Mouse (Mus musculus) lung, embryonic 16.5 days (tissue): ENCODE measurements around the gene Selenov. TPM values are rescaled to one million over a fixed set of nuclear protein-coding genes. Genes with fewer than 3 reads are reported as not detected.

Experiments
- ATAC-seq: fragments of 200-750 bp; cut with Nextera tagmentation; 2 replicates; pipeline ENCODE4 v1.8.0; 2017; ENCODE audit warnings: low read depth, mild to moderate bottlenecking, moderate library complexity
- H3K27ac ChIP-seq: fragments of 300-500 bp; sonication (generic); 2 replicates; pipeline ENCODE4 v1.5.1; 2014; ENCODE audit warnings: mild to moderate bottlenecking, control low read depth, low read length
- H3K27me3 ChIP-seq: fragments of 300-500 bp; sonication (generic); 2 replicates; pipeline ENCODE4 v1.6.1; 2014; ENCODE audit warnings: low read depth, low read length, mixed read lengths; ENCODE audit not compliant: control insufficient read depth, insufficient read depth
- H3K36me3 ChIP-seq: fragments of 300-500 bp; sonication (generic); 2 replicates; pipeline ENCODE4 v1.6.1; 2014; ENCODE audit warnings: low read length; ENCODE audit not compliant: control insufficient read depth, insufficient read depth
- H3K4me1 ChIP-seq: fragments of 300-500 bp; sonication (generic); replicated peaks from 2 replicates; pipeline ENCODE4 v1.6.1; 2014; ENCODE audit warnings: low read length, mixed read lengths; ENCODE audit not compliant: control insufficient read depth, insufficient read depth
- H3K4me2 ChIP-seq: fragments of 300-500 bp; sonication (generic); 2 replicates; pipeline ENCODE4 v1.6.1; 2014; ENCODE audit warnings: low read depth, low read length, control low read depth
- H3K4me3 ChIP-seq: fragments of 300-500 bp; sonication (generic); 2 replicates; pipeline ENCODE4 v1.5.1; 2014; ENCODE audit warnings: mild to moderate bottlenecking, low read length, control low read depth
- H3K9ac ChIP-seq: fragments of 300-500 bp; sonication (generic); 2 replicates; pipeline ENCODE4 v1.6.1; 2014; ENCODE audit warnings: low read length, control low read depth
- H3K9me3 ChIP-seq: fragments of 300-500 bp; sonication (generic); 2 replicates; pipeline ENCODE4 v1.6.1; 2016; ENCODE audit warnings: low read length; ENCODE audit not compliant: control insufficient read depth
- WGBS: fragments of 180-500 bp; shearing (Covaris S2); extraction: QIAGEN DNeasy Blood & Tissue Kit; methylation state at CpG from one replicate; pipeline ENCODE4 v1.1.7; 2014; 5-methylcytosine and 5-hydroxymethylcytosine counted together
- polyA plus RNA-seq: library from polyadenylated mRNA; unstranded; fragments of >200 nt; fragmentation: Nextera tagmentation; extraction: Ambion mirVana; gene quantifications from 2 replicates; pipeline ENCODE4 v1.2.1, GENCODE M21; 2015

Selenov gene
- polyA plus RNA-seq, 1 experiment from 2014 or later, result not detected

DNA sequence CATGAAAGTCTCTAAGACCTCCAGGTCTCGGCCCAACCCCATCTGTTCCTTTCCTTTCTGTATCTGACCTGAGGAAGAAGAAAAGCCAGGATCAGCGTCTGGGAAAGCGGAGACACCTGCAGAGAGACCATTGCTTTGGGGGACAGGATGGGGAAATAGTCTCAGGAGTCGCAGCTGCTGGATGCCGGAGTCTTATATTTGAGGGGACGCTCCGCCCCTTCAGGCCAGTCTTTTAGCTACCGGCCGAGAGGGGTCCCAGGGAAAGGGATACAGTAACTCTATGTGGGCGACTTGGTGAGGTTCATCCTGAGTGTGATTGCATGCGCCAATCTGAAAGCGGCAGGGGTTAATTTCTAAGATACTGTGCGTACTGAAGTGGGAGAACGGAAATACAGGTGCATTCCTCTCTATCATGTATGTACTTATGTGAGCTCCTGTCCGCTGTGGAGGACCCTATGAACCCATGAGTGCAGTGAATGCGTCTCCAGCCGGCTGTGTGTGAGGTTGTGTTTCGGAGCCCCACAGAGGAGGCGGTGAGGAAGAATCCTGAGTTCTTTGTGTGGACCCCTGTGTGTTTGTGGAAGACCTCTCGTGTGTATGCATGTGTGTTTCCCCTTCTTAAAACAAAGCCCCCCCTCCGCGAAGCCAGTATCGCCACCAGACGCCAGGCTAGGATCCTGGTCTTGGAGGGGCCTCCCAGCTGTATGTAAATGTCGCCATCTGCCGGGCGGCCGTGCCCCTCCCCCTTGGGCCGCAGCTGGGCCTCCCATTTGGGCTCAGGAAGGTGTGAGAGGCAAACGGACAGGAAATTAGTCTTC lies 10.8 kb upstream of the Selenov start, which contains the start of gene Dll3:
Gene Dll3, minus strand, starts transcription at position 623 of the 818 bp plus-strand sequence.
- Histone ChIP-seq H3K27me3 (peaks cover 36% of the 10 kb centered on the region), H3K9me3 (no peaks in the 10 kb centered on the region), H3K4me2 (peak within 1 kb of the TSS; percentile 49), H3K36me3 (peaks cover 18% of the 10 kb centered on the region), H3K4me3 (peak within 1 kb of the TSS; percentile 26), H3K4me1 (peaks cover 5% of the 10 kb centered on the region), H3K27ac (no peak within 1 kb of the TSS), H3K9ac (peak within 1 kb of the TSS; percentile 34; the same call in 1 of the 2 replicates)
- ATAC-seq, result peak; percentile 65; the same call in 1 of the 2 replicates
- WGBS, result 2% methylated on average over 30 of the region's 30 CpGs

DNA sequence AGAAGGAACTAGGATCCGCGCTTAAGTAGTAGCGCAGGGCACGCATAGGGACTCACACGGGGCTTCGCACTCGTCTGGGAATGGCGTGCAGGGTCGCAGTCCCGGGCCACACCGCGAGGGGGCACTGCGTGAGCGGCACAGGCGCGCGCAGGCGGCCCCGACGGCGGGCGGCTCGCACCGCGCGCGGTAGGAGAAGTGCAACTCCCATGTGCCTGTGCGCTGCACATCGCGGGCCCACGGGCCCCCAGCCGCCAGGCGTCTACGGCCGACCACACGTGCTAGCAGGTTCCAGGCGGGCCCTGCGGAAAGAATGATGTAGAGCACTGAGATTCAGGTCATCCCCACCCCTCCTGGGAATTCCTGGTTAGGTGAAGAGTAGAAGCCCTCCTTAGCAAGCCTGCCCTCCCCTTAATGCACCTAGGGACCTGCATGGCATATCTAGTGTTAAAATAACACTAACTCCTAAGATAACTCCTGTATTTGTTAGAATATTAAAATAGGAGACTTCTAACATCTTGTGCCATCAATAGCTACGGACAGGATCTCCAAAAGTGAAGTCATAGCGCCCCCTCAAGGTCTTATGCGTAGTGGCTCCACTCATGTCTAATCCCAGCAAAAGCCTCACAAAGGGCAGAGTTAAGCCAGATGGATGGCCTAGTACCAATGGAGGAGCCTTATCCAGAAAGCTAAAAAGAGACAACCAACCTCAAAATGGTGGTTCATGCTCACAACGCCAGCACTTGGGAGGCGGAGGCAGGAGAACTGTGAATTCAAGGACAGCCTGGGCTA lies 8.0 kb upstream of the Selenov start:
- peaks cover 52% of the 10 kb centered on the region for H3K27me3 ChIP-seq
- H3K4me2 ChIP-seq, result peak overlapping the region; percentile 19; the same call in 1 of the 2 replicates
- WGBS, result 21% methylated on average over 43 of the region's 43 CpGs
- H3K4me3 ChIP-seq, result no peak overlapping the region
- peaks cover 9% of the 10 kb centered on the region for H3K4me1 ChIP-seq
- no peaks in the 10 kb centered on the region for H3K9me3 ChIP-seq
- peak; percentile 39; the same call in 1 of the 2 replicates for ATAC-seq
- no peak overlapping the region for H3K27ac ChIP-seq
- no peaks in the 10 kb centered on the region for H3K36me3 ChIP-seq
- H3K9ac ChIP-seq, result no peak overlapping the region

DNA sequence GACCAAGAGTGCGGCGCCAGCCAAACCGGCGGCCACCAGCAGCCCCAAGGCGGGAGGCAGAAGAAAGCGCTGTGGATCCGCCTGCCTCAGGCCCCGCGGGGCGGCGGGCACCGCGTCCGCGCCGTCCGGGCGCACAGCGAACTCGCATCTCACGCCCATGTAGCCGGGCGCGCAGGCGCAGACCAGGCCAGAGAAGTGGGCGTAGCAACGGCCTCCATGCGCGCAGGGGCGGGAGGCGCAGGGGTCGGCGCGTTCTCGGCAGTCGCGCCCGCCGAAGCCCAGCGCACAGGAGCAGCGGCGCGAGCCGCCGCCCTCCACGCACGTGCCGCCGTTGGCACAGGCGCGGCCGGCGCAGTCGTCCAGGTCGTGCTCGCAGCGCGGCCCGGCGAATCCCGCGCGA lies 3.5 kb upstream of the Selenov start:
- H3K9me3 ChIP-seq, result no peaks in the 10 kb centered on the region
- H3K4me3 ChIP-seq, result peak overlapping the region; percentile 54
- 14% methylated on average over 51 of the region's 63 CpGs for WGBS
- ATAC-seq, result peak; percentile 65
- H3K4me1 ChIP-seq, result peaks cover 9% of the 10 kb centered on the region; the same call in 1 of the 2 replicates
- H3K27ac ChIP-seq, result no peak overlapping the region
- H3K9ac ChIP-seq, result peak overlapping the region; percentile 55
- no peaks in the 10 kb centered on the region for H3K36me3 ChIP-seq
- peaks cover 68% of the 10 kb centered on the region for H3K27me3 ChIP-seq
- H3K4me2 ChIP-seq, result peak overlapping the region; percentile 74

DNA sequence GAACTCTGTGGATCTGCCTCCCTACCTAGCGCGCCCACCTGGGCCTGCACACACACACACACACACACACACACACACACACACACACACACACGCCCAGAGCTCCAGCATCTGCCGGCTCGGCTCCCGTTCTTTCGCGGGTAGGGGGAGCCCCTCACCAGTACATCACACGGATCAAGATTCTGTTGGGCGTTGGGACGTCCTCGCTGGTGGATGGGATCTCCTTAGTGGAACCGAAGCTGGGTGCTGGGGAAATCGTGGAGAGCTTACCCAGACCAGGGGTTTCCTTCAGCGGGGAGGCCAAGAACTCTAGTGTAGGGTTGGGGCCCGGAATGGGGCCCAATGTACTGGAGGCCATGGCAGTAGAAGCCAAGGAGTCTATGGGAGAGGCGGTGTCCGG lies 821 bp downstream of the Selenov start:
- peak overlapping the region; percentile 51 for H3K4me2 ChIP-seq
- no peaks in the 10 kb centered on the region for H3K36me3 ChIP-seq
- H3K4me3 ChIP-seq, result peak overlapping the region; percentile 24
- peak; percentile 23; the same call in 1 of the 2 replicates for ATAC-seq
- peaks cover 68% of the 10 kb centered on the region for H3K27me3 ChIP-seq
- no peak overlapping the region for H3K27ac ChIP-seq
- 1% methylated on average over 16 of the region's 18 CpGs for WGBS
- 0 out of 2 replicates have a peak, but pooled peaks cover 3% of the 10 kb centered on the region for H3K9me3 ChIP-seq
- H3K4me1 ChIP-seq, result peaks cover 9% of the 10 kb centered on the region; the same call in 1 of the 2 replicates
- no peak overlapping the region; the same call in 1 of the 2 replicates for H3K9ac ChIP-seq

DNA sequence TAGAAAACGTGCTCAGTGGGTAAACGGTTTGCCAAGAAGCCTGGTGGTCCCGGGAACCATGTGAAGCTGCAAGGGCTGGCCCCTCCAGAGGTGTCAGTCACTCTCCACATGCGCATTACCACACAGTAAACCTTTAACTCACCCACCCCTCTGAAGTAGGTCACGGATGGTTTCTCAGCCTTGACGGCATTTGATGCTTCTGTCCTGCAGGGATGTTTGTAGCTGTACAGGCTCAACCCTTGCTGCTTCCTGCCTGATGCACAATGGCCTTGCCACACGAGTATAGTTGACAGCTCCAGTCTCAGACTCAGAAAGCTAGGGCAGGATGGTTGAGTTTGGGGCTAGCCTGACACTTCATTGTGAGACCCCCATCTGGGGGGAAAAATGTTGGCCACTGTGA lies 10.4 kb downstream of the Selenov start:
- peaks cover 9% of the 10 kb centered on the region for H3K4me1 ChIP-seq
- 69% methylated on average over 7 of the region's 7 CpGs for WGBS

DNA sequence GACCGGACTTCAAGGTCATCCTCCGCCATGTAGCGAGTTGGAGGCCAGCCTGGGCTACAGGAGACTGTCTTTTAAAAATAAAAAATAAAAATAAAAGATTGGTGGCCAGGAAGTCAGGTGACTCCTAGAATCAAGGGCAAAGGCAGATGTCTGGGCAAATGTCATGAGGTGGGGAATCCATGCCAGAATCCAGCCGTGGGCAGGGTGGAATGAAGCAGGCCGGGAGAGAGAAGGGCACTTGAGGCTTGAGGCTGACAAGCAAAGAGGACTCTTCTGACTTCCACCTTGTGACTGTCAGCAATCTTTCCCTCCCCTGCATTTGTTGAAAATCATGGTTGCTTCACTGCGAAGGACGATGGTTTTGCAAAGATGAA lies 12.7 kb downstream of the Selenov start:
- 78% methylated on average over 7 of the region's 7 CpGs for WGBS
- Histone ChIP-seq H3K27ac (peak overlapping the region; percentile 52; the same call in 1 of the 2 replicates), H3K36me3 (no peaks in the 10 kb centered on the region), H3K27me3 (no peaks in the 10 kb centered on the region), H3K4me2 (peak overlapping the region; percentile 85), H3K9ac (peak overlapping the region; percentile 95), H3K9me3 (no peaks in the 10 kb centered on the region), H3K4me1 (peaks cover 9% of the 10 kb centered on the region), H3K4me3 (peak overlapping the region; percentile 80)
- ATAC-seq, result no peak

More for the DNA sequence above, 10.4 kb downstream of the Selenov start:
- Histone ChIP-seq H3K4me2 (no peak overlapping the region), H3K4me3 (no peak overlapping the region), H3K9ac (no peak overlapping the region), H3K36me3 (no peaks in the 10 kb centered on the region), H3K27ac (no peak overlapping the region), H3K27me3 (no peaks in the 10 kb centered on the region), H3K9me3 (no peaks in the 10 kb centered on the region)
- ATAC-seq, result no peak

DNA sequence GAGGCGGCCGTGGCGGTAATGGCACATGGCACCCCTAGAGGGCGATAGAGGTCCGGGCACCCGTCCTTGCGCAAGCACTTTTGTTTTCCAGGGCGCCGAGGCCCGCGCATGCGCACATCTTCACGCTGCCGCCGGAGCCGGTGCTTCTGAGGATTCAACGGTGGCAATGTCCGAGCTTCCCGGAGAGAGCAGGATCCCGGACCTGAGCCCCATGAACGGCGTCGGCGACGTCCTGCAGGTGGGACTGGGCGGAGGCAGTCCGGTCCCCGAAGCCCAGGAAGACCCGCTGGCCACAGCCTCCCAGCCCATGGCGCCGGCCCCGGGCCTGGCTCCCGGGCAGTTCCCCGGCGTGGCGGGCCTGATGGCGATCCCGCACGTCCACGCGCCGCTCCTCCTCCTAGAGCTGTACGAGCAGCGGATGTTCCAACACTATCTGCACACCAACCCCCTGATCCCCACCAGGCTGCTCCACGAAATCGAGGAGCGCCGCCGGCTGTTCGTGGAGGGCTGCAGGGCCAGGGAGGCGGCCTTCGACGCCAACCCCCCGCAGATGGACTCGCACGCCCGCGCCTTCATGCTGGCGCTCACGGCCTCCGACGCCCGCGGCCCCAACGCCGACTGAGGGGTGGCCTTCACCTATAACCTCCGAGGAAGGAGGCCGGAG lies 13.2 kb downstream of the Selenov start, which contains the start of gene Eid2b:
Gene Eid2b, plus strand, starts transcription at position 125 of the 664 bp plus-strand sequence.
- H3K9me3 ChIP-seq, result no peaks in the 10 kb centered on the region
- H3K4me1 ChIP-seq, result peaks cover 9% of the 10 kb centered on the region
- peak within 1 kb of the TSS; percentile 52; the same call in 1 of the 2 replicates for H3K27ac ChIP-seq
- H3K36me3 ChIP-seq, result no peaks in the 10 kb centered on the region
- no peaks in the 10 kb centered on the region for H3K27me3 ChIP-seq
- peak within 1 kb of the TSS; percentile 95 for H3K9ac ChIP-seq
- H3K4me2 ChIP-seq, result peak within 1 kb of the TSS; percentile 85
- 2% methylated on average over 67 of the region's 68 CpGs for WGBS
- H3K4me3 ChIP-seq, result peak within 1 kb of the TSS; percentile 80
- peak; percentile 83 for ATAC-seq

DNA sequence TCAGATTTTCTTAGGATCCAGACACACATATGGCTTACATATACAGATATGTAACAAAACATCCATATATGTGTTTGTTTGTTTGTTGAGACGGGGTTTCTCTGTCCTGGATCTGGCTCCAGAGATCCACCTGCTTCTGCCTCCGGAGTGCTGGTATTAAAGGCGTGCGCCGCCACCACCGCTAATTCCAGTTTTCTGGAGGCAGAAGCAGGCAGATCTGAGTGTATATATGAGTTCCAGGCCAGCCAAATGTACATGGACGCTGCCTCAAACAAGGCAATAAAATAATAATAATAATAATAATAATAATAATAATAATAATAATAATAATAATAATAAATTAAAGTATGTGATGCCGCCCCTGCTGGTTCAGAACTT lies 13.8 kb downstream of the Selenov start:
- no peak overlapping the region for H3K27ac ChIP-seq
- peaks cover 9% of the 10 kb centered on the region for H3K4me1 ChIP-seq
- no peak overlapping the region; the same call in 1 of the 2 replicates for H3K4me3 ChIP-seq
- no peaks in the 10 kb centered on the region for H3K36me3 ChIP-seq
- H3K9ac ChIP-seq, result no peak overlapping the region
- H3K27me3 ChIP-seq, result no peaks in the 10 kb centered on the region
- 59% methylated on average over 8 of the region's 8 CpGs for WGBS
- H3K4me2 ChIP-seq, result no peak overlapping the region
- ATAC-seq, result peak; percentile 5; the same call in 1 of the 2 replicates
- no peaks in the 10 kb centered on the region for H3K9me3 ChIP-seq
